Mouse (Mus musculus) left cerebral cortex, adult 2 months (tissue): ENCODE measurements around the gene Tdrd3. TPM values are rescaled to one million over a fixed set of nuclear protein-coding genes. Genes with fewer than 3 reads are reported as not detected.
A peak's percentile ranks its signal among the peaks of the same experiment; 100 is the strongest.

Source experiments
- DNase-seq, 2 experiments: peaks; one replicate each; pipeline ENCODE4 v3.0.0; 2021 to 2022; ENCODE audit warnings: low spot score in 2 of 2, mixed read lengths in 1 of 2; ENCODE audit errors: extremely low spot score in 1 of 2
- H3K27ac ChIP-seq: fragments of 200-600 bp; 2 replicates; pipeline ENCODE4 v1.8.1; 2022
- H3K4me3 ChIP-seq: fragments of 200-600 bp; 2 replicates; pipeline ENCODE4 v1.8.1; 2022
- CTCF ChIP-seq: fragments of 200-600 bp; IDR thresholded peaks from 2 replicates; pipeline ENCODE4 v1.8.1; 2022; ENCODE audit warnings: antibody characterized with exemption, mild to moderate bottlenecking, moderate library complexity
- intact Hi-C: fragments of 180-260 bp; cut with DNase I; formaldehyde crosslinking; loops from one replicate; pipeline ENCODE4 v1.15.1; 2025
- total RNA-seq, 2 experiments: library from RNA; stranded (reverse); gene quantifications; 2 replicates each; pipeline ENCODE4 v1.2.3; 2021

The Tdrd3 gene
- total RNA-seq, 2 experiments from 2014 or later: 25.1 to 28.5 TPM

DNA sequence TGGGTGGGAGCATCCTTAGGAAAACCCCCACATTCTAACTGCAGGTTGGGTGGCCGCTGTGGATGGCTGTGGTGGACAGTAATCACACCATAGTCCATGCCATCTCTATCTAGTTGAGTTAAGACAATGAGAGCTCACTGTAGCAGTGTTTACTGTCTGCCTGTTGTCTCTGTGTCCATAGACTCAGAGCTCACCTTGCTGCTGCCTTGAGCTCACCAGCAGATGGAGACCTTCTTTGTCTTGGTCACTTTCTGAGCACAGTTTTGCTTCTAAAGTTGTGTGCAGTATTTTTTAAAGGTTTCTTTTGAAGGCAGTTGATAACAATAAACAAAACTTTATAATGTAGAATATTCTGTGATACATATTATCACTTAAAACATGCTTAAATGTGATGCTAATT is 43.3 kb downstream of the Tdrd3 start:
- DNase-seq: no peak
- Histone ChIP-seq H3K4me3 (no peak overlapping the region), H3K27ac (no peak overlapping the region)
- intact Hi-C loops: no loop called here
- peak; percentile 11; the same call in 1 of the 2 replicates for TF ChIP-seq CTCF

DNA sequence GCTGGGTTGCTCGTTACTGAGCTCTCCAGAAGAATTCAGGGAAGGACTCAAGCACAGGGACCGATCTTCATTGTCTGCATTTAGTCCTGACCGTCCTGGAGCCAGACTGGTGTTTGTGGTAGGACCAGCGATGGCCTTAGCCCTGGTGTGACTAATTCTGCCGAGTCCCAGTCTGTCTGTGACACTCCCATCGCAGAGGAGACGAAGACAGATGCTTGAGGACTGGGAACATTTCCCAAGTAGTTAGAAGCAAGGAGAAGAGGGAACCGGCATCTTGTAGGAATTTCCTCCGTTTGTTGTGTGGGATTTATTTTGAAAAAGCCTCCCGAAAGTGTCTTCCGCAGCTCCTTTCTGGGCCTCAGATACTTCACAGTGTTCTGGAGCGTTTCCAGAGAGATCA is 45.1 kb downstream of the Tdrd3 start:
- Histone ChIP-seq H3K4me3 (no peak overlapping the region), H3K27ac (no peak overlapping the region)
- intact Hi-C loops: no loop called here
- DNase-seq: no peak
- no peak for TF ChIP-seq CTCF

DNA sequence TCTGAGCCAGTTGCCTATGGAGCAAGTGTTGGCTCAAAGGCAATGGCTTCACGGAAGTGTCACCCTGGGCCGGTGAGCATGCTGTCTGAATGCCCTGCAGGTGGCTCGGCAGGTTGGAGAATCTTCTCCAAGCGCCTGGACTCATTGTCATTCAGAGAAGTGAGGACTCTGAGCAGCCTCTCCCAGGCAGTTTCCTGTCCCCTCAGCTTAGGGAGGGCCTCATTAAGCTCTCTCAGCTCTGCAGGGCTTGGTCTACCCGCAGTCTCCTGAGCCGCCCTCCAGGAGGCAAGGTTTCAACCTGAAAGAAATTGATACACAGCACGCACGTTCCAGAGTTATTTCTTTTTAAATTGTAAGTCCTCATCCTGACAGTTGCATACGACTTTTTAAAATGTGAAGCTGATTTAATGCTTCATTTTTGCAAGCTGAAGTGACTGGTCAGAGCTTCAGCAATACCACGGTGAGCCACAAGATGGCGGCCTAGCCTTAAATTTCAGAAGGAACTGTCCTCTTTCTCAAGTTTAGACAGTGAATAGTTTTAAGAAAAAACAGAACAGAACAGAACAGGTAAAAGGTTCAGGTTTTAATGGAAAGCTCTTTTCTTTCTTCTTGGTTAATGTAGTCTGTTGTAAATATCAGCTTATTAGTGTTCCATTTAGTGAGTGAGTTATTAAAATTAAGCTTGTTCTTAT is 47.7 kb downstream of the Tdrd3 start:
- peak; percentile 75 to 86 for DNase-seq
- peak; percentile 95 for TF ChIP-seq CTCF
- Histone ChIP-seq H3K4me3 (no peak overlapping the region), H3K27ac (no peak overlapping the region)
- intact Hi-C loops: loop anchor here (2.0 kb wide), 2 partner anchors 1007 to 1517 kb away; partner anchors contain the start of gene Pcdh20

DNA sequence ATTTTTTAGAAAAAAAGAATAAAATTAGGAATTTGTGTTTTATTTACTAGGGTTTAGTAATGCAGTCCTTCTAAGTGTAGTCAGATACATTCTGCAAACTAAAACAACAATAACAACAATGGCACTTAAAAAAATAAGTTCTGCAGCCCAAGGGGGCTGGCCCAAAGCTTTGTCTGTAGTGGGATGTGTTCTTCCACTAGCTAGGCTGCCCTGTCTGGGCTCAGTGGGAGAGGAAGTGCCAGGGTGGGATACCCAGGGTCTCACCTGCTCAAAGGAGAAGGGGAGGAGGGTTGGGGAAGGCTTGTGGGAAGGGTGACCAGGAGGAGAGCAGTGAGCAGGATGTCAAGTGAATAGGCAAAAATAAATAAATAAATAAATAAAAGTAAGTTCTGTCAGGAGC is 48.2 kb downstream of the Tdrd3 start:
- Histone ChIP-seq H3K27ac (no peak overlapping the region), H3K4me3 (no peak overlapping the region)
- intact Hi-C loops: loop anchor here (2.0 to 5.0 kb wide), 3 partner anchors 813 to 1516 kb away; partner anchors contain the start of gene Pcdh20
- no peak for TF ChIP-seq CTCF
- no peak for DNase-seq

DNA sequence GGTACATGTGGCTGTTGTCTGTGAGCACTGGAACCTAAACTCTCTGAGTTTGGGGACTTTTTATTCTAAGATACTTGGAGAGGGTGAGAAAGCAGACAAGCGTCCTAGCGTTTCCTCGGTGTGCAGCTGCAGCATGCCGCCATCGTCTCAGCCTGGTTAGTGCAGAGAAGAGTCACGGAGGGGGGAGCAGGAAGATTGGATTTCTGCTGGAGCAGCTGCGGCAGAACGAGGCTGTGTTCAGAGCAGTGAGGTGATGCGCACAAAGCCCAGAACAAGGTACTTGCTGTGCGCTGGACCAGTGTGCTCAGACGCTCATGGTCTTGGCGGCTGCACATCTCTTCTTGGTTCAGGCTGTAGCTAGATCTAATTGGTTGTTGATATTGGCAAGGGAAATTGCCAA is 51.1 kb downstream of the Tdrd3 start:
- DNase-seq: no peak
- Histone ChIP-seq H3K27ac (no peak overlapping the region), H3K4me3 (no peak overlapping the region)
- intact Hi-C loops: loop anchor here (5.0 kb wide), 1 partner anchor 810 kb away; no protein-coding TSS in a partner anchor
- no peak for TF ChIP-seq CTCF

DNA sequence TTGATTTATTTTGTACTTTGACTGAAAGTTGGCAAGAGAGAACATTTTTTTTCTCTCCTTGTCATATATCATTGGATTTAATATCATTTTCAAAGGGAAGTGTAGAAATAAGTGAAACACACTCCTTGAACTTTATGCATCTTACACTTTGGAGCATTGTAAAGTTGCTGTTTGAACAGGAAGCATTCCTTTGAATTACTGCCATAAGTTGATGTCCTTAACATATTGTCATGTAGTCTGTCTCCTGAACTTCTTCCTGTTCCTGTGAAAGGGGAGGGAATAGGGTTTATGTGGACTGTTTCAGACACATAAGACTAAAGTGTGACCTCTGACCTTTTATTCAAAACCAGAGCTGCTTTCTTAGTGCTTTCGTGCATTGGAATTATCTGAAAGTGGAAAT is 55.1 kb downstream of the Tdrd3 start:
- no peak overlapping the region for H3K4me3 ChIP-seq
- no peak for TF ChIP-seq CTCF
- H3K27ac ChIP-seq: no peak overlapping the region
- intact Hi-C loops: no loop called here
- no peak for DNase-seq

DNA sequence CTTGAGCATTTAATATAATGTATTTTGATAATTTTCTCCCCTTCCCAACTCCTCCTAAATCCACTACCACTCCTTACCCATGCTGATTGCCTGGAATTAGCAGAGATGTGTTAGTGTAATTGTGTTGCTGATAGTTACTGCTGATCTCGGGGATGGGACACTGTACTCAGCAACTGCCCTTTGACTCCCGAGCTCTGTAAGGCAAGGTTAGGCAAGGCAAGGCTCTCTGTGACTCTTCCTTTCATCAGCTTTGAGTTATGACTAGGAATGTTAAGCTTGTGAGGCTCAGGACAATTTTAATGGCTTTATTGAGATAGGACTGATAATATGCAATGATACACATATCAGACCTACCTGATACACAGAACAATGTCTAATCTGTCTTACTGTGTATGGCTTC is 56.3 kb downstream of the Tdrd3 start:
- H3K4me3 ChIP-seq: no peak overlapping the region

GRCm38 (mm10) chr14:87475721-87476359 is 59.4 kb downstream of the Tdrd3 start:
- Histone ChIP-seq H3K4me3 (no peak overlapping the region), H3K27ac (no peak overlapping the region)
- DNase-seq: no peak
- intact Hi-C loops: no loop called here
- no peak for TF ChIP-seq CTCF

More for the DNA sequence above, 56.3 kb downstream of the Tdrd3 start:
- no peak overlapping the region for H3K27ac ChIP-seq
- DNase-seq: no peak
- no peak for TF ChIP-seq CTCF
- intact Hi-C loops: no loop called here

DNA sequence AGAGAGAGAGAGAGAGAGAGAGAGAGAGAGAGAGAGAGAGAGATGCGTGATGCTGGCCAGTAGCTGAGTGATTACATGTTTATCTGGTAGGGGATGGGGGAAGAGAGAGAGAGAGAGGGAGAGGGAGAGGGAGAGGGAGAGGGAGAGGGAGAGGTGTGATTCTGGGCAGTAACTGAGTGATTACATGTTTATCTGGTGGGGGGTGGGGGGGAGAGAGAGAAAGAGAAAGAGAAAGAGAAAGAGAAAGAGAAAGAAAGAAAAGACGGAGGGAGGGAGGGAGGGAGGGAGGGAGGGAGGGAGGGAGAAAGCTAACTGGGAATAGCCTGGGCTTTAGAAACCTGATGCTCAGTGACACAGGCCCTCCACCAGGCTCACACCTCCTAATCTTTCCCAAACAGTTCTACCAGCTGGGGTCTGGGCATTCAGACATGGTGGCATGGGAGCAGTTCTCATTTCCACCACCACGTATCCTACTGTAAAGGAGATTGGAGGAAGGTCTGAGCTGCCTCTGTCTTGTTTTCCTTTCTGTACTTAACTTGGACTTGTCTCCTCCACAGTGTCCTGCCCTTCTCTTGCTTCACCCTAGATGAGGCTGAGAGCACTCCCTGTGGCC is 62.0 kb downstream of the Tdrd3 start:
- intact Hi-C loops: no loop called here
- Histone ChIP-seq H3K4me3 (no peak overlapping the region), H3K27ac (no peak overlapping the region)
- no peak for TF ChIP-seq CTCF
- no peak for DNase-seq

DNA sequence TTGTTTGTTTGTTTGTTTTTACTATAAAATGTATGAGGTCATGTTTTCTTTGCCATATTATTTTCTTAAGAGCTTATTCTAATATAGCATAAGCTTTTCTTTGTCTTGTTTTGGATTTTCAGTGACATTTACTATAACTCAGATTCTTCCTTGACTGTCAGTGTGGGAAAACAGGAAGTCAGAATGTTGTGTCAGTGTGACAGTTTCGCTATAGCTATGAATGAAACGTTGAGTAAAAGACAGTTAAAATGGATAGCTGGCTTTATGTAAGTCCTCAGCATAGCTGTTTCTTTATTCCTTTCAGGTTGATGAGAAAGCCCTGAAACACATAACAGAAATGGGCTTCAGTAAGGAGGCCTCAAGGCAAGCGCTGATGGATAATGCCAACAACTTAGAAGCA is 69.4 kb downstream of the Tdrd3 start:
- intact Hi-C loops: no loop called here
- TF ChIP-seq CTCF: no peak

GRCm38 (mm10) chr14:87497955-87498594 is 81.6 kb downstream of the Tdrd3 start:
- intact Hi-C loops: no loop called here

More for the DNA sequence above, 69.4 kb downstream of the Tdrd3 start:
- H3K27ac ChIP-seq: no peak overlapping the region
- no peak overlapping the region for H3K4me3 ChIP-seq
- no peak for DNase-seq

GRCm38 (mm10) chr14:87505924-87506323 is 89.5 kb downstream of the Tdrd3 start:
- no peak for DNase-seq
- intact Hi-C loops: no loop called here
- no peak for TF ChIP-seq CTCF
- H3K4me3 ChIP-seq: no peak overlapping the region
- H3K27ac ChIP-seq: no peak overlapping the region

More at GRCm38 (mm10) chr14:87497955-87498594, 81.6 kb downstream of the Tdrd3 start:
- no peak overlapping the region for H3K27ac ChIP-seq
- H3K4me3 ChIP-seq: no peak overlapping the region
- TF ChIP-seq CTCF: no peak
- DNase-seq: no peak
